Mouse (Mus musculus) midbrain, postnatal 0 days (tissue): ENCODE results near the gene Olfr965. TPM values are rescaled to one million over a fixed set of nuclear protein-coding genes. Genes with fewer than 3 reads are reported as not detected.
"Not testable (repeated sequence)": the region's sequence is repeated elsewhere in the genome, so short reads cannot be mapped to it uniquely, and the experiment has no call there.

ENCODE experiments used
- ATAC-seq: fragments of 200-750 bp; cut with Nextera tagmentation; 2 replicates; pipeline ENCODE4 v1.8.0; 2017; ENCODE audit warnings: moderate number of reproducible peaks, mild to moderate bottlenecking, moderate TSS enrichment, moderate library complexity; ENCODE audit not compliant: low FRiP score
- DNase-seq: peaks from one replicate; pipeline ENCODE4 v3.0.0-alpha.2; 2015; ENCODE audit warnings: low spot score
- H3K27ac ChIP-seq: fragments of 300-500 bp; sonication (generic); 2 replicates; pipeline ENCODE4 v1.5.1; 2014; ENCODE audit warnings: low read depth, mild to moderate bottlenecking, low read length, mixed read lengths
- H3K27me3 ChIP-seq: fragments of 300-500 bp; sonication (generic); 2 replicates; pipeline ENCODE4 v1.6.1; 2014; ENCODE audit warnings: low read length, control low read depth, mixed read lengths; ENCODE audit not compliant: insufficient read depth
- H3K36me3 ChIP-seq: fragments of 300-500 bp; sonication (generic); 2 replicates; pipeline ENCODE4 v1.6.1; 2014; ENCODE audit warnings: low read length, control low read depth, mixed read lengths; ENCODE audit not compliant: insufficient read depth
- H3K4me1 ChIP-seq: fragments of 300-500 bp; sonication (generic); 2 replicates; pipeline ENCODE4 v1.6.1; 2014; ENCODE audit warnings: mild to moderate bottlenecking, control low read depth, antibody characterized with exemption, low read length, mixed read lengths; ENCODE audit not compliant: insufficient read depth
- H3K4me2 ChIP-seq: fragments of 300-500 bp; sonication (generic); 2 replicates; pipeline ENCODE4 v1.6.1; 2014; ENCODE audit warnings: low read depth, mild to moderate bottlenecking, low read length, mixed read lengths; ENCODE audit not compliant: poor library complexity, severe bottlenecking
- H3K4me3 ChIP-seq: fragments of 300-500 bp; sonication (generic); 2 replicates; pipeline ENCODE4 v1.5.1; 2014; ENCODE audit warnings: low read depth, mild to moderate bottlenecking, low read length, moderate library complexity
- H3K9ac ChIP-seq: fragments of 300-500 bp; sonication (generic); replicated peaks from 2 replicates; pipeline ENCODE4 v1.6.1; 2014; ENCODE audit warnings: mild to moderate bottlenecking, low read length, moderate library complexity, mixed read lengths; ENCODE audit not compliant: poor library complexity, severe bottlenecking
- H3K9me3 ChIP-seq: fragments of 300-500 bp; sonication (generic); 2 replicates; pipeline ENCODE4 v1.6.1; 2016; ENCODE audit warnings: low read length, control low read depth
- CTCF ChIP-seq: IDR thresholded peaks from 2 replicates; pipeline ENCODE4 v1.5.1; 2016; ENCODE audit warnings: antibody characterized with exemption, mild to moderate bottlenecking
- WGBS: fragments of 180-500 bp; shearing (Covaris S2); extraction: QIAGEN DNeasy Blood & Tissue Kit; methylation state at CpG from one replicate; pipeline ENCODE4 v1.1.7; 2014; 5-methylcytosine and 5-hydroxymethylcytosine counted together
- polyA plus RNA-seq: library from polyadenylated mRNA; unstranded; fragments of >200 nt; fragmentation: Nextera tagmentation; extraction: Ambion mirVana; gene quantifications from 2 replicates; pipeline ENCODE4 v1.2.1, GENCODE M21; 2015
- total RNA-seq: library from RNA; depleted of rRNA; stranded (reverse); fragments of >200 nt; gene quantifications from 2 replicates; pipeline ENCODE4 v1.2.3, GENCODE M21; 2014; rRNA removed

Olfr965 gene
- total RNA-seq (not detected in 2 replicates), polyA plus RNA-seq (not detected in 2 replicates)

DNA sequence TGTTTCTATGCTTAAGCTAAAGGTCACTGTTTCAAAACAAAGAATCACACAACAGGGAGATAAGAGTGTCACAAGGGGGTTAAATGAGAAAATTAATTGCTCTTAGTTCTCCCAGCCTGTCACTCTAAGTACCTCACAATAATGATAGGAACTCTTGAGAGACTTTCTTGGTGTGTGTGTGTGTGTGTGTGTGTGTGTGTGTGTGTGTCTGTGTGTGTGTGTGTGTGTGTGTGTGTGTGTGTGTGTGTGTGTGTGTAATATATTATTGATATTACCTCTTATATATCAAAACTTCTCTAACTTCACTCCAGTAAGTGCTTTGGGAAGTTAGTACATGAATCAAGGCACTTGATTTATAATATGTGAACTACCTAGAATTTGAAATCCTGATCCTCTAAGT, at the start of gene Olfr965:
Gene Olfr965, plus strand, starts transcription at position 301 of the 400 bp plus-strand sequence.
- H3K4me2 ChIP-seq = no peak within 1 kb of the TSS
- H3K4me3 ChIP-seq = no peak within 1 kb of the TSS

DNA sequence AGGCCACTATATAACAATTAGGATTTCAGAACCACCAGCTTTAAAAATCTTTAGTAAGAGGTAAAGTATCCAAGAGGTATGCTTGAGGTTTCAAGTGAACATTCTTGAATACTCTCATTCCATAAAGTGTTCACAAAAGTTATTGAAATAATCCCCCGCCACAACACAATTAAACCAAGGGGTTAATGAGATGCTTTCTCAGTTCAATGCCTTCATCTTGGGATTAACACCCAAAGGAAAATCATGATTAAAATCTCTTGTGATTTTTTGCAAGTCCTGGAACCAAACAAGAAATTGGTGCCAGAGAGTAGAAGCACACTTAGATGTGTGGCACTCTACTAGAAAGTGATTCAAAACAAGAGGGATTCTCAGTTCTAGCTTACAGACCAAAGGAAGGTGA, 44.2 kb upstream of the Olfr965 start, which contains the start of gene Olfr963:
Gene Olfr963, plus strand, starts transcription at position 301 of the 400 bp plus-strand sequence.
- no peaks in the 10 kb centered on the region for H3K27me3 ChIP-seq
- no peak for ATAC-seq
- H3K9me3 ChIP-seq = no peaks in the 10 kb centered on the region
- TF ChIP-seq CTCF = no peak
- no peak within 1 kb of the TSS for H3K27ac ChIP-seq
- no peak for DNase-seq
- no peak within 1 kb of the TSS for H3K4me2 ChIP-seq
- 93% methylated on average over 1 of the region's 1 CpGs for WGBS
- H3K4me1 ChIP-seq = no peaks in the 10 kb centered on the region
- H3K9ac ChIP-seq = no peak within 1 kb of the TSS
- H3K4me3 ChIP-seq = no peak within 1 kb of the TSS
- no peaks in the 10 kb centered on the region for H3K36me3 ChIP-seq

More for the DNA sequence above, at the start of gene Olfr965:
- Histone ChIP-seq H3K27me3 (no peaks in the 10 kb centered on the region), H3K36me3 (no peaks in the 10 kb centered on the region), H3K9me3 (no peaks in the 10 kb centered on the region), H3K9ac (no peak within 1 kb of the TSS), H3K4me1 (no peaks in the 10 kb centered on the region), H3K27ac (no peak within 1 kb of the TSS)
- ATAC-seq (no peak), DNase-seq (no peak)
- TF ChIP-seq CTCF = no peak

DNA sequence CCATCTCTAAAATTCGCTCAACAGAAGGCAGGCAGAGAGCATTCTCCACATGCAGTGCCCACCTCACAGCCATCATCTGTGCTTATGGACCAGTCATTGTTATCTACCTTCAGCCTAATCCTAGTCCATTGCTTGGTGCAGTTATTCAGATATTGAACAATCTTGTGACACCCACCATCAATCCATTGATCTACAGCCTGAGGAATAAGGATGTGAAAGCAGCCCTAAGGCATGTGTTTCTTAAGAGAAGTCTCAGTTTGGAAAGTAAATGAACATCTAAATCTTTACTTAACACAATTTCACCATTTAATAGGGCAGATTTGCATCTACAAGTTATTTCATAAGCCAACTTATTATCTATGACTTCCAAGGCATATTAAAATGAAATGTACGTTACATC, 41.4 kb upstream of the Olfr965 start:
- Histone ChIP-seq H3K36me3 (no peaks in the 10 kb centered on the region), H3K4me1 (no peaks in the 10 kb centered on the region), H3K9ac (no peak overlapping the region), H3K27me3 (no peaks in the 10 kb centered on the region), H3K4me2 (no peak overlapping the region), H3K27ac (no peak overlapping the region), H3K9me3 (no peaks in the 10 kb centered on the region), H3K4me3 (no peak overlapping the region)
- ATAC-seq (no peak), DNase-seq (no peak)
- WGBS = 84% methylated on average over 2 of the region's 2 CpGs
- no peak for TF ChIP-seq CTCF

DNA sequence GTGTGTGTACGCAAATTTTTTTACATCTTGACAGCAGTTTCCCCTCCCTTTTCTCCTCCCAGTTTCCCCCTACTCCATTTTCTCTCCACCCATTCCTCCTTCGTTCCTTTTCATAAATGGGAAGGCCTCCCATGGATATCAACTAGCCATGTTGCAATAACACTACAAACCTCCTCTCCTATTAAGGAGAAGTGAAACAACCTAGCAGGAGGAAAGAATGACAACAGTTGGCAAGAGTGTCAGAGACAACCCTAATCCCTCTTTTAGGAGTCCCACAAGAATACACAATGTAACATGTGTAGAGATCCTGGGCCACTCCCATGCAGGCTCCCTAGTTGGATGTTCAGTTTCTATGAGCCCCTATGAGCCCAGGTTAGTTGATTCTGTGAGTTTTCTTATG, 36.3 kb upstream of the Olfr965 start:
- Histone ChIP-seq H3K27me3 (no peaks in the 10 kb centered on the region), H3K27ac (no peak overlapping the region), H3K9me3 (no peaks in the 10 kb centered on the region), H3K36me3 (no peaks in the 10 kb centered on the region), H3K4me3 (no peak overlapping the region), H3K4me1 (no peaks in the 10 kb centered on the region), H3K9ac (no peak overlapping the region), H3K4me2 (no peak overlapping the region)
- DNase-seq = no peak
- 83% methylated on average over 2 of the region's 2 CpGs for WGBS
- no peak for ATAC-seq
- no peak for TF ChIP-seq CTCF

DNA sequence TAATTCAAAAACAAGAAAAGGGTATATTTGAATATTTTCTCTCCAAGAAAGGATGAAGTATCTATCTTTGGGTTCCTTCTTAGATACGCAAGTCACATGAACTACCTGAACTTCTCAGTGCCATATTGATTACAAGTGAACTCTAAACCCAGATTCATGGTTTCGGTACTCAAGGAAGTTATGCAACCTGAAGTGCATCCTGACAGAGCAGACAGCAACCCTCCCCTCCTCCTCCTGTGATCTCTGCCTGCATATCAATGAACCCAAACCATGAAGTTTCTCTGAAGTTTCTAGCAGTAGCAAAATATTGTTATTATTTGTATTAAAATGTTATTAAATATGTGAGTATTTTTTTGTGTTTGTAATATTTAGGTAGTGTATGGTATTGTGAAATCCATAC, 32.6 kb upstream of the Olfr965 start:
- no peaks in the 10 kb centered on the region for H3K9me3 ChIP-seq
- H3K36me3 ChIP-seq = no peaks in the 10 kb centered on the region
- no peak overlapping the region for H3K27ac ChIP-seq
- no peaks in the 10 kb centered on the region for H3K27me3 ChIP-seq
- H3K4me3 ChIP-seq = no peak overlapping the region
- H3K9ac ChIP-seq = no peak overlapping the region
- TF ChIP-seq CTCF = no peak
- DNase-seq (no peak), ATAC-seq (no peak)
- no peaks in the 10 kb centered on the region for H3K4me1 ChIP-seq
- WGBS = 95% methylated on average over 2 of the region's 2 CpGs
- H3K4me2 ChIP-seq = no peak overlapping the region

DNA sequence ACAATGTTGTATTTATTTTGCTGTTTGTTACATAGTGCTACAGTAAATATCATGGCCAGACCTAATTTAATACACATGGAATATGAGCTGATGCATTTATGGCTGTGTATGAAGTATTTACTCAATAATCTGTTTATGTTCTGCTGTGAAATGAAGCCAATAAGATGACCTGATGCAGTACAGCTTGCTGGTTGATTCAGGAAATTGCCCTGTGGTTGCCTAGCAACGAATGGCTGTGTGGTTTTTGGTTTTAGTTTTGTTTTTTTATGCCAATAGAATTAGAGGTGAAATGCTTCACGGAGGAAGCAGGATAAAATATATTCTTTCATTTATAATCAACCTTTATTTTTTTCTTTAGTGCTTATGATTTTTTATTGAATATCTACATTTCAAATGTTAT, 31.9 kb upstream of the Olfr965 start:
- H3K9ac ChIP-seq = no peak overlapping the region
- TF ChIP-seq CTCF = no peak
- H3K9me3 ChIP-seq = no peaks in the 10 kb centered on the region
- WGBS = 52% methylated on average over 2 of the region's 2 CpGs
- no peak overlapping the region for H3K4me3 ChIP-seq
- no peak overlapping the region for H3K4me2 ChIP-seq
- no peaks in the 10 kb centered on the region for H3K36me3 ChIP-seq
- H3K27me3 ChIP-seq = no peaks in the 10 kb centered on the region
- no peaks in the 10 kb centered on the region for H3K4me1 ChIP-seq
- ATAC-seq (0 out of 2 replicates have a peak, but pooled peaks have one; percentile 41), DNase-seq (peak; percentile 66)
- H3K27ac ChIP-seq = no peak overlapping the region

DNA sequence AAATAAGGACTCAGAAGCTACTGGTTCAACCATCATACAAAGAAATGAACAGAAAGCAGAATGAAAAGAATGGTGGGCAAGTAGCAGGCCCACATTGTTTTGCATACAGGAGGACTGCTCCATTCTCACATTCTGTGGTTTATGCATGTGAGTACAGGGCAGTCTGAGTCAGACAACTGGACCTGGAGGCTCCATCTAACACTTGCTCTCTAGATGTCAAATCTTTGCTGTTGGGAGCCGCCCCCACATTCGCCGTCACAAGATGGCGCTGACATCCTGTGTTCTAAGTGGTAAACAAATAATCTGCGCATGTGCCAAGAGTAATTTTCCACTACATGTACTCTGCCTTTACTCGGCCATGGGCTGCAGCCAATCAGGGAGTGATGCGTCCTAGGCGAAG, 10.0 kb upstream of the Olfr965 start:
- not testable (repeated sequence) for H3K9me3 ChIP-seq, H3K4me1 ChIP-seq, H3K4me2 ChIP-seq, ATAC-seq, H3K36me3 ChIP-seq, DNase-seq, H3K27me3 ChIP-seq, H3K9ac ChIP-seq, H3K27ac ChIP-seq, H3K4me3 ChIP-seq
- WGBS = 79% methylated on average over 6 of the region's 8 CpGs
